Mouse (Mus musculus) liver, postnatal 0 days (tissue): Measurements from ENCODE around the gene Uba7. TPM values are rescaled to one million over a fixed set of nuclear protein-coding genes. Genes with fewer than 3 reads are reported as not detected.

Experiments used
- ATAC-seq: fragments of 200-750 bp; cut with Nextera tagmentation; 2 replicates; pipeline ENCODE4 v1.8.0; 2017; ENCODE audit warnings: mild to moderate bottlenecking, moderate library complexity
- DNase-seq: peaks from one replicate; pipeline ENCODE4 v3.0.0-alpha.2; 2016
- H3K27ac ChIP-seq: fragments of 300-500 bp; sonication (generic); 2 replicates; pipeline ENCODE4 v1.5.1; 2014; ENCODE audit warnings: antibody characterized with exemption, moderate library complexity, mild to moderate bottlenecking, low read depth
- H3K27me3 ChIP-seq: fragments of 300-500 bp; sonication (generic); 2 replicates; pipeline ENCODE4 v1.6.1; 2014; ENCODE audit warnings: low read length, control low read depth, mixed read lengths; ENCODE audit not compliant: insufficient read depth
- H3K36me3 ChIP-seq: fragments of 300-500 bp; sonication (generic); replicated peaks from 2 replicates; pipeline ENCODE4 v1.6.1; 2014; ENCODE audit warnings: mild to moderate bottlenecking, control low read depth, low read length, moderate library complexity, mixed read lengths; ENCODE audit not compliant: insufficient read depth
- H3K4me1 ChIP-seq: fragments of 300-500 bp; sonication (generic); 2 replicates; pipeline ENCODE4 v1.6.1; 2014; ENCODE audit warnings: antibody characterized with exemption, mild to moderate bottlenecking, control low read depth; ENCODE audit not compliant: insufficient read depth
- H3K4me2 ChIP-seq: fragments of 300-500 bp; sonication (generic); 2 replicates; pipeline ENCODE4 v1.6.1; 2014; ENCODE audit warnings: low read depth, mild to moderate bottlenecking, low read length, moderate library complexity, mixed read lengths
- H3K4me3 ChIP-seq: fragments of 300-500 bp; sonication (generic); 2 replicates; pipeline ENCODE4 v1.5.1; 2014; ENCODE audit warnings: low read depth, low read length
- H3K9ac ChIP-seq: fragments of 300-500 bp; sonication (generic); replicated peaks from 2 replicates; pipeline ENCODE4 v1.6.1; 2014; ENCODE audit warnings: mild to moderate bottlenecking, moderate library complexity
- H3K9me3 ChIP-seq: fragments of 300-500 bp; sonication (generic); 2 replicates; pipeline ENCODE4 v1.6.1; 2016; ENCODE audit warnings: mild to moderate bottlenecking, control low read depth, low read length, mixed read lengths
- CTCF ChIP-seq: sonication (generic); IDR thresholded peaks from 2 replicates; pipeline ENCODE4 v1.5.1; 2016; ENCODE audit warnings: antibody characterized with exemption, low read depth
- EP300 ChIP-seq: IDR thresholded peaks from 2 replicates; pipeline ENCODE4 v1.6.1; 2016; ENCODE audit warnings: antibody characterized with exemption, low read depth, mild to moderate bottlenecking
- WGBS: fragments of 180-500 bp; shearing (Covaris S2); extraction: QIAGEN DNeasy Blood & Tissue Kit; methylation state at CpG from one replicate; pipeline ENCODE4 v1.1.7; 2014; ENCODE audit not compliant: insufficient replicate concordance; 5-methylcytosine and 5-hydroxymethylcytosine counted together
- polyA plus RNA-seq: library from polyadenylated mRNA; unstranded; fragments of >200 nt; fragmentation: Nextera tagmentation; extraction: Ambion mirVana; gene quantifications from 2 replicates; pipeline ENCODE4 v1.2.1, GENCODE M21; 2015

Uba7 gene
- polyA plus RNA-seq, 1 experiment from 2014 or later, result 33.2 TPM

- no peak overlapping the region for H3K27ac ChIP-seq
- H3K4me2 ChIP-seq, result no peak overlapping the region
- H3K9ac ChIP-seq, result no peak overlapping the region
- no peak for TF ChIP-seq CTCF
- TF ChIP-seq EP300, result no peak
- H3K36me3 ChIP-seq, result no peaks in the 10 kb centered on the region
- no peak overlapping the region for H3K4me3 ChIP-seq
- no peaks in the 10 kb centered on the region for H3K9me3 ChIP-seq
- no peaks in the 10 kb centered on the region for H3K27me3 ChIP-seq
- DNase-seq, result no peak
- no peak for ATAC-seq
- WGBS, result 89% methylated on average over 21 of the region's 21 CpGs
- no peaks in the 10 kb centered on the region for H3K4me1 ChIP-seq
Observed at GRCm38 (mm10) chr9:107995513-107995912, 20.2 kb downstream of the Uba7 start.

- Histone ChIP-seq H3K9ac (no peak within 1 kb of the TSS), H3K9me3 (no peaks in the 10 kb centered on the region), H3K4me2 (no peak within 1 kb of the TSS), H3K27ac (no peak within 1 kb of the TSS), H3K27me3 (no peaks in the 10 kb centered on the region), H3K36me3 (no peaks in the 10 kb centered on the region), H3K4me1 (no peaks in the 10 kb centered on the region), H3K4me3 (no peak within 1 kb of the TSS)
- TF ChIP-seq CTCF, result no peak
- no peak for DNase-seq
- WGBS, result 81% methylated on average over 5 of the region's 5 CpGs
- no peak for ATAC-seq
Observed at GRCm38 (mm10) chr9:107996049-107996448, 20.7 kb downstream of the Uba7 start, which contains the start of gene Gm20662. Gene Gm20662, plus strand, starts transcription at chr9:107996349.

- ATAC-seq, result peak; percentile 97
- H3K4me2 ChIP-seq, result peak within 1 kb of the TSS; percentile 88
- TF ChIP-seq CTCF, result no peak
- TF ChIP-seq EP300, result no peak
- H3K4me3 ChIP-seq, result peak within 1 kb of the TSS; percentile 94
- H3K9ac ChIP-seq, result peak within 1 kb of the TSS; percentile 99
- peak within 1 kb of the TSS; percentile 98 for H3K27ac ChIP-seq
- H3K9me3 ChIP-seq, result no peaks in the 10 kb centered on the region
- DNase-seq, result peak; percentile 100
- 0 out of 2 replicates have a peak, but pooled peaks cover 3% of the 10 kb centered on the region for H3K36me3 ChIP-seq
- no peaks in the 10 kb centered on the region for H3K27me3 ChIP-seq
- peaks cover 25% of the 10 kb centered on the region for H3K4me1 ChIP-seq
- WGBS, result under 1% methylated on average over 51 of the region's 51 CpGs
Observed at GRCm38 (mm10) chr9:108001922-108002770, 26.8 kb downstream of the Uba7 start, which contains the start of gene Ip6k1. Gene Ip6k1, plus strand, starts transcription at chr9:108002501.

GRCm38 (mm10) chr9:108002778-108003530, 27.6 kb downstream of the Uba7 start:
- ATAC-seq, result peak; percentile 49

GRCm38 (mm10) chr9:108003531-108003890, 28.2 kb downstream of the Uba7 start:
- H3K36me3 ChIP-seq, result 0 out of 2 replicates have a peak, but pooled peaks cover 7% of the 10 kb centered on the region
- H3K4me2 ChIP-seq, result peak overlapping the region; percentile 88
- peak overlapping the region; percentile 94 for H3K4me3 ChIP-seq
- DNase-seq (peak; percentile 37), ATAC-seq (no peak)
- H3K9ac ChIP-seq, result peak overlapping the region; percentile 99
- H3K4me1 ChIP-seq, result peaks cover 29% of the 10 kb centered on the region
- H3K27ac ChIP-seq, result peak overlapping the region; percentile 98
- 26% methylated on average over 8 of the region's 8 CpGs for WGBS
- no peaks in the 10 kb centered on the region for H3K27me3 ChIP-seq
- no peaks in the 10 kb centered on the region for H3K9me3 ChIP-seq
- TF ChIP-seq EP300 (no peak), CTCF (no peak)

More at GRCm38 (mm10) chr9:108002778-108003530, 27.6 kb downstream of the Uba7 start:
- Histone ChIP-seq H3K36me3 (0 out of 2 replicates have a peak, but pooled peaks cover 3% of the 10 kb centered on the region), H3K4me1 (peaks cover 26% of the 10 kb centered on the region), H3K27ac (peak overlapping the region; percentile 98), H3K4me2 (peak overlapping the region; percentile 88), H3K27me3 (no peaks in the 10 kb centered on the region), H3K9me3 (no peaks in the 10 kb centered on the region), H3K4me3 (peak overlapping the region; percentile 94), H3K9ac (peak overlapping the region; percentile 99)
- no peak for DNase-seq
- no peak for TF ChIP-seq EP300
- no peak for TF ChIP-seq CTCF
- under 1% methylated on average over 49 of the region's 50 CpGs for WGBS

GRCm38 (mm10) chr9:108008041-108008440, 32.7 kb downstream of the Uba7 start:
- H3K4me2 ChIP-seq, result no peak overlapping the region
- no peak for ATAC-seq
- TF ChIP-seq CTCF (no peak), EP300 (no peak)
- no peaks in the 10 kb centered on the region for H3K27me3 ChIP-seq
- H3K27ac ChIP-seq, result 0 out of 2 replicates have a peak overlapping the region, but pooled peaks have one; percentile 22
- H3K9ac ChIP-seq, result no peak overlapping the region
- H3K9me3 ChIP-seq, result no peaks in the 10 kb centered on the region
- H3K4me3 ChIP-seq, result no peak overlapping the region
- no peak for DNase-seq
- peaks cover 25% of the 10 kb centered on the region for H3K4me1 ChIP-seq
- WGBS, result 71% methylated on average over 5 of the region's 5 CpGs
- peaks cover 17% of the 10 kb centered on the region for H3K36me3 ChIP-seq
